Mouse (Mus musculus) stomach, postnatal 0 days (tissue): ENCODE data around the gene Tmem239.
A peak's percentile ranks its signal among the peaks of the same experiment; 100 is the strongest.

Experiments used
- CTCF ChIP-seq: IDR thresholded peaks from 2 replicates; pipeline ENCODE4 v1.5.1; 2016; ENCODE audit warnings: antibody characterized with exemption, low read depth, mild to moderate bottlenecking, moderate library complexity
- EP300 ChIP-seq: optimal IDR thresholded peaks from 2 replicates; pipeline ENCODE3; 2016; ENCODE audit warnings: antibody characterized with exemption

GRCm38 (mm10) chr2:130414094-130414856, 8.0 kb downstream of the Tmem239 start:
- TF ChIP-seq CTCF (peak; percentile 48), EP300 (no peak)
